Mouse (Mus musculus): Measurements from ENCODE around the gene Rassf1. TPM values are rescaled to one million over a fixed set of nuclear protein-coding genes. Genes with fewer than 3 reads are reported as not detected.
A peak's percentile ranks its signal among the peaks of the same experiment; 100 is the strongest.

Rassf1 gene
- polyA plus RNA-seq, 1 experiment: not detected

GRCm38 (mm10) chr9:107602068-107602648 lies 50.8 kb downstream of the Rassf1 start:
- peaks cover 5% of the 10 kb centered on the region; the same call in 1 of the 2 replicates for H3K4me1 ChIP-seq (ENCODE audit: control insufficient read depth, insufficient read depth, low read length)
- H3K27ac ChIP-seq (ENCODE audit: insufficient read depth, low read depth, low read length): no peak overlapping the region
- TF ChIP-seq CTCF (IDR thresholded peaks at IDR 0.05; ENCODE audit: insufficient read depth, low read depth, low read length) (peak; percentile 94), POLR2A (IDR thresholded peaks at IDR 0.05; ENCODE audit: insufficient read depth, low read depth, low read length) (no peak)
- WGBS: 7% methylated on average over 10 of the region's 10 CpGs
- no peak overlapping the region for H3K4me3 ChIP-seq (ENCODE audit: insufficient read depth, low read depth, low read length)

GRCm38 (mm10) chr9:107603251-107603650 lies 51.9 kb downstream of the Rassf1 start:
- 87% methylated on average over 6 of the region's 6 CpGs for WGBS
- Histone ChIP-seq H3K27ac (ENCODE audit: insufficient read depth, low read depth, low read length) (no peak overlapping the region), H3K4me3 (ENCODE audit: insufficient read depth, low read depth, low read length) (no peak overlapping the region), H3K4me1 (ENCODE audit: control insufficient read depth, insufficient read depth, low read length) (peaks cover 5% of the 10 kb centered on the region; the same call in 1 of the 2 replicates)
- no peak for TF ChIP-seq CTCF (IDR thresholded peaks at IDR 0.05; ENCODE audit: insufficient read depth, low read depth, low read length)
- TF ChIP-seq POLR2A (IDR thresholded peaks at IDR 0.05; ENCODE audit: insufficient read depth, low read depth, low read length): no peak

GRCm38 (mm10) chr9:107605041-107605661 lies 53.8 kb downstream of the Rassf1 start:
- Histone ChIP-seq H3K27ac (ENCODE audit: insufficient read depth, low read depth, low read length) (no peak overlapping the region), H3K4me1 (ENCODE audit: control insufficient read depth, insufficient read depth, low read length) (peaks cover 2% of the 10 kb centered on the region; the same call in 1 of the 2 replicates), H3K4me3 (ENCODE audit: insufficient read depth, low read depth, low read length) (no peak overlapping the region)
- 67% methylated on average over 23 of the region's 23 CpGs for WGBS
- TF ChIP-seq CTCF (IDR thresholded peaks at IDR 0.05; ENCODE audit: insufficient read depth, low read depth, low read length): no peak
- no peak for TF ChIP-seq POLR2A (IDR thresholded peaks at IDR 0.05; ENCODE audit: insufficient read depth, low read depth, low read length)

GRCm38 (mm10) chr9:107606591-107606990 lies 55.2 kb downstream of the Rassf1 start:
- WGBS: 64% methylated on average over 9 of the region's 9 CpGs
- Histone ChIP-seq H3K27ac (ENCODE audit: insufficient read depth, low read depth, low read length) (no peak overlapping the region), H3K4me1 (ENCODE audit: control insufficient read depth, insufficient read depth, low read length) (peaks cover 7% of the 10 kb centered on the region), H3K4me3 (ENCODE audit: insufficient read depth, low read depth, low read length) (no peak overlapping the region)
- TF ChIP-seq POLR2A (IDR thresholded peaks at IDR 0.05; ENCODE audit: insufficient read depth, low read depth, low read length) (no peak), CTCF (IDR thresholded peaks at IDR 0.05; ENCODE audit: insufficient read depth, low read depth, low read length) (no peak)

- Histone ChIP-seq H3K4me3 (ENCODE audit: insufficient read depth, low read depth, low read length) (no peak overlapping the region), H3K27ac (ENCODE audit: insufficient read depth, low read depth, low read length) (no peak overlapping the region), H3K4me1 (ENCODE audit: control insufficient read depth, insufficient read depth, low read length) (peaks cover 9% of the 10 kb centered on the region)
- no peak for TF ChIP-seq POLR2A (IDR thresholded peaks at IDR 0.05; ENCODE audit: insufficient read depth, low read depth, low read length)
- no peak for TF ChIP-seq CTCF (IDR thresholded peaks at IDR 0.05; ENCODE audit: insufficient read depth, low read depth, low read length)
- WGBS: 90% methylated on average over 2 of the region's 2 CpGs
These were observed 55.7 kb downstream of the Rassf1 start for GRCm38 (mm10) chr9:107607036-107607435.

- TF ChIP-seq POLR2A (IDR thresholded peaks at IDR 0.05; ENCODE audit: insufficient read depth, low read depth, low read length) (no peak), CTCF (IDR thresholded peaks at IDR 0.05; ENCODE audit: insufficient read depth, low read depth, low read length) (no peak)
- 66% methylated on average over 9 of the region's 9 CpGs for WGBS
- Histone ChIP-seq H3K27ac (ENCODE audit: insufficient read depth, low read depth, low read length) (no peak overlapping the region), H3K4me3 (ENCODE audit: insufficient read depth, low read depth, low read length) (no peak overlapping the region), H3K4me1 (ENCODE audit: control insufficient read depth, insufficient read depth, low read length) (peaks cover 13% of the 10 kb centered on the region)
These were observed 56.4 kb downstream of the Rassf1 start for GRCm38 (mm10) chr9:107607653-107608245.

- Histone ChIP-seq H3K4me3 (ENCODE audit: insufficient read depth, low read depth, low read length) (no peak within 1 kb of the TSS), H3K27ac (ENCODE audit: insufficient read depth, low read depth, low read length) (no peak within 1 kb of the TSS), H3K4me1 (ENCODE audit: control insufficient read depth, insufficient read depth, low read length) (peaks cover 15% of the 10 kb centered on the region)
- no peak for TF ChIP-seq POLR2A (IDR thresholded peaks at IDR 0.05; ENCODE audit: insufficient read depth, low read depth, low read length)
- TF ChIP-seq CTCF (IDR thresholded peaks at IDR 0.05; ENCODE audit: insufficient read depth, low read depth, low read length): no peak
- WGBS: 45% methylated on average over 12 of the region's 12 CpGs
These were observed 57.5 kb downstream of the Rassf1 start, which contains the start of gene Sema3b for GRCm38 (mm10) chr9:107608741-107609432. Sema3b (minus strand) TSS chr9:107609229.

- peaks cover 15% of the 10 kb centered on the region for H3K4me1 ChIP-seq (ENCODE audit: control insufficient read depth, insufficient read depth, low read length)
- TF ChIP-seq CTCF (IDR thresholded peaks at IDR 0.05; ENCODE audit: insufficient read depth, low read depth, low read length): no peak
- TF ChIP-seq POLR2A (IDR thresholded peaks at IDR 0.05; ENCODE audit: insufficient read depth, low read depth, low read length): no peak
- H3K4me3 ChIP-seq (ENCODE audit: insufficient read depth, low read depth, low read length): no peak overlapping the region
- no peak overlapping the region for H3K27ac ChIP-seq (ENCODE audit: insufficient read depth, low read depth, low read length)
- 73% methylated on average over 4 of the region's 4 CpGs for WGBS
These were observed 58.1 kb downstream of the Rassf1 start for GRCm38 (mm10) chr9:107609433-107609830.

All from olfactory bulb, adult 2 months (tissue).